Mouse (Mus musculus): ENCODE measurements around the gene Abcb9.

- TF ChIP-seq CTCF (IDR thresholded peaks at IDR 0.05) (no peak), POLR2A (IDR thresholded peaks at IDR 0.05; ENCODE audit: insufficient read depth, low read depth, low read length) (peak; percentile 82)
Measured at GRCm38 (mm10) chr5:124032001-124032508, 63.5 kb downstream of the Abcb9 start, which contains the start of gene Vps37b.

All from heart, adult 2 months (tissue).